Comparison of ENCODE assay signal across 10 mouse cellular contexts in genomic region chr5:140621517-140621916, GRCm38 (mm10). TPM values are rescaled to one million over a fixed set of nuclear protein-coding genes. Genes with fewer than 3 reads are reported as not detected.
DNase-seq lines count a peak whose midpoint lies in the region; ATAC-seq and TF ChIP-seq lines count a peak whose summit lies in the region.
"Had no signal": no experiment of that assay in that cellular context is flagged by ENCODE, and none has a peak within 500 bp of the region (broad histone marks: within the 10 kb centered on the region; RNA-seq: fewer than 3 reads in every experiment).

No protein-coding gene starts in this region.

- no peak overlapping the region for H3K27ac ChIP-seq in intestine, postnatal 0 days (ENCODE audit: low read depth, low read length)
- no peak overlapping the region for H3K27ac ChIP-seq in intestine, embryonic 16.5 days (ENCODE audit: low read length)
- peak overlapping the region; percentile 52 for H3K27ac ChIP-seq in hindbrain, embryonic 13.5 days

- peak; percentile 27; the same call in 1 of the 2 replicates for TF ChIP-seq CTCF in intestine, postnatal 0 days (IDR thresholded peaks at IDR 0.05; ENCODE audit: low read depth)

- no peaks in the 10 kb centered on the region; the same call in 1 of the 2 replicates for H3K4me1 ChIP-seq in intestine, postnatal 0 days (replicated peaks; ENCODE audit: control insufficient read depth, insufficient read depth, low read length)
- H3K4me1 ChIP-seq in intestine, embryonic 16.5 days (ENCODE audit: control insufficient read depth, insufficient read depth, low read length) = peaks cover 17% of the 10 kb centered on the region
- H3K4me1 ChIP-seq in hindbrain, embryonic 13.5 days (replicated peaks) = peaks cover 15% of the 10 kb centered on the region

- no peaks in the 10 kb centered on the region for H3K27me3 ChIP-seq in intestine, postnatal 0 days (replicated peaks; ENCODE audit: control insufficient read depth, insufficient read depth, low read length)
- no peaks in the 10 kb centered on the region for H3K27me3 ChIP-seq in intestine, embryonic 16.5 days (replicated peaks; ENCODE audit: control insufficient read depth, insufficient read depth, low read length)
- no peaks in the 10 kb centered on the region for H3K27me3 ChIP-seq in hindbrain, embryonic 13.5 days

- no peak for ATAC-seq in intestine, postnatal 0 days
- ATAC-seq in intestine, embryonic 16.5 days = no peak
- ATAC-seq in hindbrain, embryonic 13.5 days (ENCODE audit: low FRiP score) = no peak
- ATAC-seq in granulocyte monocyte progenitor cell, adult 5-6 weeks (replicated peaks; ENCODE audit: poor library complexity, severe bottlenecking) = no peak
- no peak for ATAC-seq in erythroid progenitor cell, adult 5-6 weeks (replicated peaks; ENCODE audit: low FRiP score, poor library complexity, severe bottlenecking)

- no peak overlapping the region for H3K4me2 ChIP-seq in intestine, postnatal 0 days (replicated peaks; ENCODE audit: low read depth)
- H3K4me2 ChIP-seq in intestine, embryonic 16.5 days (ENCODE audit: low read depth, low read length) = no peak overlapping the region
- no peak overlapping the region for H3K4me2 ChIP-seq in hindbrain, embryonic 13.5 days

- peak; percentile 54 for DNase-seq in right cerebral cortex, postnatal 4 days
- no peak for DNase-seq in right cerebral cortex, postnatal 25 days
- DNase-seq: heart, postnatal 14 days; lung, adult 2 months; right cerebral cortex, postnatal 14 days had no signal

- H3K4me3 ChIP-seq in intestine, postnatal 0 days (ENCODE audit: low read depth, low read length) = no peak overlapping the region
- H3K4me3 ChIP-seq in intestine, embryonic 16.5 days (ENCODE audit: low read length) = no peak overlapping the region
- H3K4me3 ChIP-seq in hindbrain, embryonic 13.5 days = no peak overlapping the region

- H3K9me3 ChIP-seq in intestine, postnatal 0 days (ENCODE audit: control insufficient read depth) = no peaks in the 10 kb centered on the region
- no peaks in the 10 kb centered on the region for H3K9me3 ChIP-seq in intestine, embryonic 16.5 days (ENCODE audit: control insufficient read depth, low read length)
- no peaks in the 10 kb centered on the region for H3K9me3 ChIP-seq in hindbrain, embryonic 13.5 days

- H3K9ac ChIP-seq in intestine, postnatal 0 days (ENCODE audit: low read depth, low read length) = no peak overlapping the region
- no peak overlapping the region; the same call in 1 of the 2 replicates for H3K9ac ChIP-seq in intestine, embryonic 16.5 days (ENCODE audit: low read depth, low read length)
- no peak overlapping the region for H3K9ac ChIP-seq in hindbrain, embryonic 13.5 days

- WGBS in intestine, postnatal 0 days = 74% methylated on average over 10 of the region's 10 CpGs
- 67% methylated on average over 10 of the region's 10 CpGs for WGBS in intestine, embryonic 16.5 days
- WGBS in hindbrain, embryonic 13.5 days = 65% methylated on average over 10 of the region's 10 CpGs

- H3K36me3 ChIP-seq in intestine, postnatal 0 days (ENCODE audit: control insufficient read depth, insufficient read depth) = peaks cover 44% of the 10 kb centered on the region
- H3K36me3 ChIP-seq in intestine, embryonic 16.5 days (ENCODE audit: control insufficient read depth, insufficient read depth, low read length) = peaks cover 23% of the 10 kb centered on the region; the same call in 1 of the 2 replicates
- peaks cover 52% of the 10 kb centered on the region for H3K36me3 ChIP-seq in hindbrain, embryonic 13.5 days

RNA-seq across cellular contexts. Expression of gene Lfng, which starts 14.4 kb away (rescaled TPM):
- polyA plus RNA-seq in intestine, postnatal 0 days (2015; fragmentation: Nextera tagmentation; extraction: Ambion mirVana) = 7.1 and 7.3 TPM in 2 replicates
- 11.9 and 13.4 TPM in 2 replicates for polyA plus RNA-seq in intestine, embryonic 16.5 days (2015; fragmentation: Nextera tagmentation; extraction: Ambion mirVana)
- 22.9 and 27.1 TPM in 2 replicates for polyA plus RNA-seq in hindbrain, embryonic 13.5 days (2015; fragmentation: Nextera tagmentation; extraction: Ambion mirVana)
- total RNA-seq in granulocyte monocyte progenitor cell, adult 5-6 weeks (2014; fragmentation: Nextera tagmentation) = 8.2 and 9.9 TPM in 2 replicates
- total RNA-seq in granulocyte monocyte progenitor cell, adult 5-6 weeks (2017) = 1.9 and 14.6 TPM in 2 replicates
- 19.7 and 20.5 TPM in 2 replicates for total RNA-seq in erythroid progenitor cell, adult 5-6 weeks (2015; ENCODE audit: low replicate concordance)
- 1.9 and 11.4 TPM in 2 replicates for total RNA-seq in erythroid progenitor cell, adult 5-6 weeks (2017; ENCODE audit: low replicate concordance)

RNA-seq across cellular contexts. Expression of gene Ttyh3, which starts 27.3 kb away (rescaled TPM):
- 21.4 and 23.6 TPM in 2 replicates for polyA plus RNA-seq in intestine, postnatal 0 days (2015; fragmentation: Nextera tagmentation; extraction: Ambion mirVana)
- 17.0 and 24.3 TPM in 2 replicates for polyA plus RNA-seq in intestine, embryonic 16.5 days (2015; fragmentation: Nextera tagmentation; extraction: Ambion mirVana)
- polyA plus RNA-seq in hindbrain, embryonic 13.5 days (2015; fragmentation: Nextera tagmentation; extraction: Ambion mirVana) = 65.3 and 67.4 TPM in 2 replicates
- total RNA-seq in granulocyte monocyte progenitor cell, adult 5-6 weeks (2014; fragmentation: Nextera tagmentation) = 42.0 and 47.9 TPM in 2 replicates
- 8.7 and 9.2 TPM in 2 replicates for total RNA-seq in granulocyte monocyte progenitor cell, adult 5-6 weeks (2017)
- 21.8 and 26.7 TPM in 2 replicates for total RNA-seq in erythroid progenitor cell, adult 5-6 weeks (2015; ENCODE audit: low replicate concordance)
- 21.2 and 23.2 TPM in 2 replicates for total RNA-seq in erythroid progenitor cell, adult 5-6 weeks (2017; ENCODE audit: low replicate concordance)

RNA-seq across cellular contexts. Expression of gene Grifin, which starts 56.6 kb away (rescaled TPM):
- 1.1 and 1.5 TPM in 2 replicates for polyA plus RNA-seq in intestine, postnatal 0 days (2015; fragmentation: Nextera tagmentation; extraction: Ambion mirVana)
- 0.70 and 0.80 TPM in 2 replicates for polyA plus RNA-seq in intestine, embryonic 16.5 days (2015; fragmentation: Nextera tagmentation; extraction: Ambion mirVana)
- polyA plus RNA-seq in hindbrain, embryonic 13.5 days (2015; fragmentation: Nextera tagmentation; extraction: Ambion mirVana) = not detected in 2 replicates
- not detected in 2 replicates for total RNA-seq in granulocyte monocyte progenitor cell, adult 5-6 weeks (2014; fragmentation: Nextera tagmentation)
- not detected in 2 replicates for total RNA-seq in granulocyte monocyte progenitor cell, adult 5-6 weeks (2017)
- total RNA-seq in erythroid progenitor cell, adult 5-6 weeks (2015; ENCODE audit: low replicate concordance) = not detected in 2 replicates
- total RNA-seq in erythroid progenitor cell, adult 5-6 weeks (2017; ENCODE audit: low replicate concordance) = not detected in 2 replicates
- total RNA-seq: heart, postnatal 14 days had no signal
- polyA plus RNA-seq: lung, adult 2 months had no signal
